Mouse (Mus musculus): Measurements from ENCODE around the gene Myo1e. TPM values are rescaled to one million over a fixed set of nuclear protein-coding genes. Genes with fewer than 3 reads are reported as not detected.

Myo1e gene
- polyA plus RNA-seq, 1 experiment = 27.3 TPM

DNA sequence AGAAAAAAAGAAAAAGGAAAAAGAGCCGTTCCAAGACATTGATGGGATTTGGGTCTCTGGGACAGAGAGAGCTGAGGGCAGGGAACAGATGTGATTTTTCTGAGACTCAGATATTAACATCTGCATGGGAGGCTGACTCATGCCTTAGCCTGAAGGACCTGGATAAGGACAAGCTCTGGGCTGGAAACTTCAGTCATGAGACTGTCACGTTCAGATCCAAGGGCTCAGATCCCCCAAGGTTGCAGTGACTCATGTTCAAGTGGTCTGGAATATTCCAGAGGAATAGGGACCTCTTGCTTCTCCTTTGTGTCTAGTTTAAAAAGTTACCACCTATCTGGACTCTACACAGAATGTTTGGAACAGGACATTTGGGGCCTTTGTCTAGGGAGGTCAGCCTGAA is 142.1 kb downstream of the Myo1e start:
- H3K4me3 ChIP-seq (ENCODE audit: insufficient read depth, poor library complexity, severe bottlenecking) = no peak overlapping the region
- no peak for TF ChIP-seq MAX (IDR thresholded peaks at IDR 0.05)
- TF ChIP-seq FOSL1 (IDR thresholded peaks at IDR 0.05; ENCODE audit: insufficient read depth, low read length, poor library complexity, severe bottlenecking) = no peak
- TF ChIP-seq CTCF (IDR thresholded peaks at IDR 0.05; ENCODE audit: control insufficient read depth, insufficient read depth, insufficient read length) = no peak
- TF ChIP-seq USF1 (IDR thresholded peaks at IDR 0.05; ENCODE audit: low read depth) = no peak
- TF ChIP-seq MYOG (IDR thresholded peaks at IDR 0.05; ENCODE audit: control insufficient read depth, extremely low read depth, insufficient read length) = no peak
- TF ChIP-seq CEBPB (IDR thresholded peaks at IDR 0.05; ENCODE audit: low read depth) = no peak
- no peak for TF ChIP-seq MYOD1 (IDR thresholded peaks at IDR 0.05; ENCODE audit: control insufficient read depth, insufficient read length, low read depth)
- no peaks in the 10 kb centered on the region for H3K79me2 ChIP-seq (ENCODE audit: control insufficient read depth, insufficient read depth)
- H3K79me3 ChIP-seq (ENCODE audit: low read depth) = no peaks in the 10 kb centered on the region
- no peak overlapping the region for H3ac ChIP-seq (ENCODE audit: control insufficient read depth, insufficient read length, low read depth)
- no peaks in the 10 kb centered on the region for H3K27me3 ChIP-seq (ENCODE audit: control insufficient read depth, insufficient read depth, insufficient read length)
- H3K36me3 ChIP-seq (ENCODE audit: control insufficient read depth, insufficient read depth) = peaks cover 45% of the 10 kb centered on the region

- no peaks in the 10 kb centered on the region for H3K27me3 ChIP-seq (ENCODE audit: control insufficient read depth, insufficient read depth, insufficient read length)
These were observed 144.6 kb downstream of the Myo1e start for GRCm38 (mm10) chr9:70351570-70352277.

GRCm38 (mm10) chr9:70356254-70356653 is 149.1 kb downstream of the Myo1e start:
- Histone ChIP-seq H3K36me3 (ENCODE audit: control insufficient read depth, insufficient read depth) (peaks cover 65% of the 10 kb centered on the region), H3K79me3 (ENCODE audit: low read depth) (no peaks in the 10 kb centered on the region), H3K79me2 (ENCODE audit: control insufficient read depth, insufficient read depth) (no peaks in the 10 kb centered on the region), H3ac (ENCODE audit: control insufficient read depth, insufficient read length, low read depth) (no peak overlapping the region), H3K4me3 (ENCODE audit: insufficient read depth, poor library complexity, severe bottlenecking) (no peak overlapping the region), H3K27me3 (ENCODE audit: control insufficient read depth, insufficient read depth, insufficient read length) (no peaks in the 10 kb centered on the region)
- TF ChIP-seq USF1 (IDR thresholded peaks at IDR 0.05; ENCODE audit: low read depth) = no peak

More at GRCm38 (mm10) chr9:70351570-70352277, 144.6 kb downstream of the Myo1e start:
- H3K4me3 ChIP-seq (ENCODE audit: insufficient read depth, poor library complexity, severe bottlenecking) = no peak overlapping the region
- no peaks in the 10 kb centered on the region for H3K79me2 ChIP-seq (ENCODE audit: control insufficient read depth, insufficient read depth)
- peaks cover 55% of the 10 kb centered on the region for H3K36me3 ChIP-seq (ENCODE audit: control insufficient read depth, insufficient read depth)
- H3K79me3 ChIP-seq (ENCODE audit: low read depth) = no peaks in the 10 kb centered on the region
- TF ChIP-seq USF1 (IDR thresholded peaks at IDR 0.05; ENCODE audit: low read depth) (no peak), CTCF (IDR thresholded peaks at IDR 0.05; ENCODE audit: control insufficient read depth, insufficient read depth, insufficient read length) (no peak), MAX (IDR thresholded peaks at IDR 0.05) (no peak), MYOD1 (IDR thresholded peaks at IDR 0.05; ENCODE audit: control insufficient read depth, insufficient read length, low read depth) (no peak), CEBPB (IDR thresholded peaks at IDR 0.05; ENCODE audit: low read depth) (no peak), FOSL1 (IDR thresholded peaks at IDR 0.05; ENCODE audit: insufficient read depth, low read length, poor library complexity, severe bottlenecking) (no peak), MYOG (IDR thresholded peaks at IDR 0.05; ENCODE audit: control insufficient read depth, extremely low read depth, insufficient read length) (no peak)
- H3ac ChIP-seq (ENCODE audit: control insufficient read depth, insufficient read length, low read depth) = no peak overlapping the region

DNA sequence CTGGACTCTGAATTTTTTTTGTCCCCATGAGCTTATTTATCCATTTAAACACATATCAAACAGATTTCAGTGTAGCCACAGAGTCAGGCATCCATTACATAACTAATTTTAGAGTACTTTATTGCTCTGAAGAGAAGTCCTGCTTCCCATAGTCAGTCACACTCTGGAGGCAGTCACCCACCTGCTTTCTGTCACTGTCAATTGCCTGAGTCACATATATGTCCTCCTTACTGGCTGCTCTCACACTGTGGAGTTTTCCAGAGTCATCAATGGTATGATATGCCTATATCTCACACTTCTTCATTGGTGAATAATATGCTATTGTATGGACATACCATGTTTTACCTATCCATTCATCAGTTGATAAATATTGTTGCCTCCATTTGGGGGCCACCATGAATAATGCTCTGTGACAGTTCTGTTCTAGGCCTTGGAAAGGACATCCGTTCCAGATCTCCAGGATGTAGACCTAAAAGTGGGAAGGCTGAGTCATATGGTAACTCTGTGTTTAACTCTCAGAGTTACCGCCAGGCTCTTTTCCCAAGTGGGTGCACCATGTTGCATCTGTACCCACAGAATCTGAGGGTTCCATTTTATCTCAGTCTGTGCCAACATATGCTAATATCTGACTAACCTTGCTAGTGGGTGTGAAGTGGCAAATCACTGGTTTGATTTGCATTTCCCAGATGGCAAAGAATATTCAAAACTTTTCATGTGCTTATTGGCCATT is 152.4 kb downstream of the Myo1e start:
- TF ChIP-seq CTCF (IDR thresholded peaks at IDR 0.05; ENCODE audit: control insufficient read depth, insufficient read depth, insufficient read length) = no peak
- no peak for TF ChIP-seq FOSL1 (IDR thresholded peaks at IDR 0.05; ENCODE audit: insufficient read depth, low read length, poor library complexity, severe bottlenecking)
- TF ChIP-seq MYOG (IDR thresholded peaks at IDR 0.05; ENCODE audit: control insufficient read depth, extremely low read depth, insufficient read length) = no peak
- no peak for TF ChIP-seq MAX (IDR thresholded peaks at IDR 0.05)
- TF ChIP-seq CEBPB (IDR thresholded peaks at IDR 0.05; ENCODE audit: low read depth) = no peak
- no peak for TF ChIP-seq USF1 (IDR thresholded peaks at IDR 0.05; ENCODE audit: low read depth)
- TF ChIP-seq MYOD1 (IDR thresholded peaks at IDR 0.05; ENCODE audit: control insufficient read depth, insufficient read length, low read depth) = no peak
- Histone ChIP-seq H3K79me3 (ENCODE audit: low read depth) (no peaks in the 10 kb centered on the region), H3K79me2 (ENCODE audit: control insufficient read depth, insufficient read depth) (no peaks in the 10 kb centered on the region), H3ac (ENCODE audit: control insufficient read depth, insufficient read length, low read depth) (no peak overlapping the region), H3K4me3 (ENCODE audit: insufficient read depth, poor library complexity, severe bottlenecking) (no peak overlapping the region), H3K36me3 (ENCODE audit: control insufficient read depth, insufficient read depth) (peaks cover 69% of the 10 kb centered on the region), H3K27me3 (ENCODE audit: control insufficient read depth, insufficient read depth, insufficient read length) (no peaks in the 10 kb centered on the region)

GRCm38 (mm10) chr9:70364741-70365140 is 157.6 kb downstream of the Myo1e start:
- TF ChIP-seq MYOD1 (IDR thresholded peaks at IDR 0.05; ENCODE audit: control insufficient read depth, insufficient read length, low read depth) (no peak), CTCF (IDR thresholded peaks at IDR 0.05; ENCODE audit: control insufficient read depth, insufficient read depth, insufficient read length) (no peak), FOSL1 (IDR thresholded peaks at IDR 0.05; ENCODE audit: insufficient read depth, low read length, poor library complexity, severe bottlenecking) (no peak), MYOG (IDR thresholded peaks at IDR 0.05; ENCODE audit: control insufficient read depth, extremely low read depth, insufficient read length) (no peak), CEBPB (IDR thresholded peaks at IDR 0.05; ENCODE audit: low read depth) (no peak), USF1 (IDR thresholded peaks at IDR 0.05; ENCODE audit: low read depth) (no peak), MAX (IDR thresholded peaks at IDR 0.05) (no peak)
- peaks cover 62% of the 10 kb centered on the region for H3K36me3 ChIP-seq (ENCODE audit: control insufficient read depth, insufficient read depth)
- H3K79me2 ChIP-seq (ENCODE audit: control insufficient read depth, insufficient read depth) = no peaks in the 10 kb centered on the region
- H3ac ChIP-seq (ENCODE audit: control insufficient read depth, insufficient read length, low read depth) = no peak overlapping the region
- no peak overlapping the region for H3K4me3 ChIP-seq (ENCODE audit: insufficient read depth, poor library complexity, severe bottlenecking)
- no peaks in the 10 kb centered on the region for H3K79me3 ChIP-seq (ENCODE audit: low read depth)
- H3K27me3 ChIP-seq (ENCODE audit: control insufficient read depth, insufficient read depth, insufficient read length) = no peaks in the 10 kb centered on the region

Measured in C2C12 (cell line).